Mouse (Mus musculus): ENCODE results near the gene Nprl2. TPM values are rescaled to one million over a fixed set of nuclear protein-coding genes. Genes with fewer than 3 reads are reported as not detected.

The Nprl2 gene
- total and polyA plus RNA-seq, 2 experiments = 18.5 to 24.8 TPM

DNA sequence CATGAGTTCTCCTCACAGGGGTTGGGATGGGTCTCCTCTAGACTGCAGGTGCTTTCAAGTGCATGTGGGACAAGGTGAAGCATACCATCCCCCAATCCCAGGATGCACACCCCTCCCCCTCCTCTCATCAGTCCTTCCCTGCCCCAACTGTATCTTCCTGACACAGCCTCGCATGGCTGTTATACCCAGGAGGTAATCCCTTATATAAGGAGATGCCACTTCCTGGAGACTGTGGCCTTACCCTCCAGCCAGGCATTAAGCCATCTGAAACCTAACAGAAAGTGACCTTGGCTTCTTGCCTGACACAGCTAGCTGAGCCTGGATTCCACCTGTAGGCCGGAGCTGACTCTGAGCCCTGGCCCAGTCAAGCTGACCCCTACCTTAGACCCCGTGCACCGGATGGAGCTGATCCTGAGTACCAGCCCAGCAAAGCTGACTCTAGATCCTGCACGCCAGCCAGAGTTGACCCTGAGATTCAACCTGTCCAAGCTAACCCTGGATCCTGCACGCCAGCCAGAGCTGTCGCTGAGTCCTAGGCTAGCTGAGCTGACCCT lies 40.6 kb downstream of the Nprl2 start:
- Histone ChIP-seq H3K4me3 (ENCODE audit: insufficient read depth, low read depth, low read length) (no peak overlapping the region), H3K27ac (replicated peaks; ENCODE audit: insufficient read depth, low read depth, low read length) (peak overlapping the region; percentile 28), H3K36me3 (ENCODE audit: control insufficient read depth, insufficient read depth, low read length) (peaks cover 2% of the 10 kb centered on the region; the same call in 1 of the 2 replicates), H3K79me2 (ENCODE audit: control insufficient read depth, insufficient read depth, low read length) (peaks cover 9% of the 10 kb centered on the region; the same call in 1 of the 2 replicates), H3K9ac (ENCODE audit: low read depth, low read length) (no peak overlapping the region), H3K27me3 (ENCODE audit: control insufficient read depth, insufficient read depth, low read length) (no peaks in the 10 kb centered on the region), H3K4me1 (ENCODE audit: control insufficient read depth, insufficient read depth, low read length) (peaks cover 21% of the 10 kb centered on the region)
- 22% methylated on average over 7 of the region's 7 CpGs for WGBS
- peak; percentile 80 for DNase-seq (ENCODE audit: extremely low read depth, low read depth, low spot score)
- TF ChIP-seq CTCF (IDR thresholded peaks at IDR 0.05; ENCODE audit: low read depth, low read length) = no peak
- TF ChIP-seq POLR2A (IDR thresholded peaks at IDR 0.05; ENCODE audit: extremely low read depth, insufficient read depth, low read length) = no peak

DNA sequence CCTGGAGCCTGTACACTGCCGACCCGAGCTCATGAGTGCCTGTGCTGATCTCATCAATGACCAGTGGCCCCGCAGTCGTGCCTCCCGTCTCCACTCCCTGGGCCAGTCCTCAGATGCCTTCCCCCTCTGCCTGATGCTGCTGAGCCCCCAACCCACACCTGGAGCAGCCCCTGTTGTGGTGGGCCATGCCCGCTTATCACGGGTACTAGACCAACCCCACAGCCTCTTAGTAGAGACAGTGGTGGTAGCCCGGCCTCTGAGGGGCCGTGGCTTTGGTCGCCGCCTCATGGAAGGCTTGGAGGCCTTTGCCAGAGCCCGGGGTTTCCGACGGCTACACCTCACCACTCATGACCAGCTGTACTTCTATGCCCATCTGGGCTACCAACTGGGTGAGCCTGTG lies 41.1 kb downstream of the Nprl2 start:
- H3K27me3 ChIP-seq (ENCODE audit: control insufficient read depth, insufficient read depth, low read length) = no peaks in the 10 kb centered on the region
- H3K4me3 ChIP-seq (ENCODE audit: insufficient read depth, low read depth, low read length) = no peak overlapping the region
- peaks cover 21% of the 10 kb centered on the region for H3K4me1 ChIP-seq (ENCODE audit: control insufficient read depth, insufficient read depth, low read length)
- peaks cover 5% of the 10 kb centered on the region; the same call in 1 of the 2 replicates for H3K79me2 ChIP-seq (ENCODE audit: control insufficient read depth, insufficient read depth, low read length)
- peaks cover 2% of the 10 kb centered on the region; the same call in 1 of the 2 replicates for H3K36me3 ChIP-seq (ENCODE audit: control insufficient read depth, insufficient read depth, low read length)
- H3K9ac ChIP-seq (ENCODE audit: low read depth, low read length) = no peak overlapping the region
- no peak for TF ChIP-seq CTCF (IDR thresholded peaks at IDR 0.05; ENCODE audit: low read depth, low read length)
- TF ChIP-seq POLR2A (IDR thresholded peaks at IDR 0.05; ENCODE audit: extremely low read depth, insufficient read depth, low read length) = no peak
- DNase-seq (ENCODE audit: extremely low read depth, low read depth, low spot score) = no peak
- 89% methylated on average over 14 of the region's 14 CpGs for WGBS
- peak overlapping the region; percentile 13 for H3K27ac ChIP-seq (replicated peaks; ENCODE audit: insufficient read depth, low read depth, low read length)

DNA sequence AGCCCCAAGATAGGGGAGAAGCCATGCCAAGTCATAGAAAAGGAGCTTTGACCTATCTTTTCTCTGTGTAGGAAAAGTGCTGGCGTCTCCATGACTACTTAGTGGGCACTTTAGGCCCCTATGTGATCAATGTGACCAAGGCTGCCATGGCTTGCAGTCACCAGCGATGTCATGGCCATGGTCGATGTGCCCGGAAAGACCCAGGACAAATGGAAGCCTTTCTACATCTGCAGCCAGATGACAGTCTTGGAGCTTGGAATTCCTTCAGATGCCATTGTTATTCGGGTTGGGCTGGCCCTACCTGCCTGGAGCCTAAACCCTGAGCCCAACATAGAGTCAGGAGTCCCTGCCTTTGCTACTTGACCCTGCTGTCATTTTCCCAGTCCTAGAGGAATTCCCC lies 44.5 kb downstream of the Nprl2 start:
- Histone ChIP-seq H3K27me3 (ENCODE audit: control insufficient read depth, insufficient read depth, low read length) (no peaks in the 10 kb centered on the region), H3K79me2 (ENCODE audit: control insufficient read depth, insufficient read depth, low read length) (no peaks in the 10 kb centered on the region), H3K36me3 (ENCODE audit: control insufficient read depth, insufficient read depth, low read length) (no peaks in the 10 kb centered on the region), H3K9ac (ENCODE audit: low read depth, low read length) (no peak overlapping the region), H3K4me1 (ENCODE audit: control insufficient read depth, insufficient read depth, low read length) (peaks cover 30% of the 10 kb centered on the region), H3K4me3 (ENCODE audit: insufficient read depth, low read depth, low read length) (no peak overlapping the region), H3K27ac (replicated peaks; ENCODE audit: insufficient read depth, low read depth, low read length) (no peak overlapping the region)
- no peak for DNase-seq (ENCODE audit: extremely low read depth, low read depth, low spot score)
- WGBS = 88% methylated on average over 5 of the region's 5 CpGs
- no peak for TF ChIP-seq CTCF (IDR thresholded peaks at IDR 0.05; ENCODE audit: low read depth, low read length)
- no peak for TF ChIP-seq POLR2A (IDR thresholded peaks at IDR 0.05; ENCODE audit: extremely low read depth, insufficient read depth, low read length)

DNA sequence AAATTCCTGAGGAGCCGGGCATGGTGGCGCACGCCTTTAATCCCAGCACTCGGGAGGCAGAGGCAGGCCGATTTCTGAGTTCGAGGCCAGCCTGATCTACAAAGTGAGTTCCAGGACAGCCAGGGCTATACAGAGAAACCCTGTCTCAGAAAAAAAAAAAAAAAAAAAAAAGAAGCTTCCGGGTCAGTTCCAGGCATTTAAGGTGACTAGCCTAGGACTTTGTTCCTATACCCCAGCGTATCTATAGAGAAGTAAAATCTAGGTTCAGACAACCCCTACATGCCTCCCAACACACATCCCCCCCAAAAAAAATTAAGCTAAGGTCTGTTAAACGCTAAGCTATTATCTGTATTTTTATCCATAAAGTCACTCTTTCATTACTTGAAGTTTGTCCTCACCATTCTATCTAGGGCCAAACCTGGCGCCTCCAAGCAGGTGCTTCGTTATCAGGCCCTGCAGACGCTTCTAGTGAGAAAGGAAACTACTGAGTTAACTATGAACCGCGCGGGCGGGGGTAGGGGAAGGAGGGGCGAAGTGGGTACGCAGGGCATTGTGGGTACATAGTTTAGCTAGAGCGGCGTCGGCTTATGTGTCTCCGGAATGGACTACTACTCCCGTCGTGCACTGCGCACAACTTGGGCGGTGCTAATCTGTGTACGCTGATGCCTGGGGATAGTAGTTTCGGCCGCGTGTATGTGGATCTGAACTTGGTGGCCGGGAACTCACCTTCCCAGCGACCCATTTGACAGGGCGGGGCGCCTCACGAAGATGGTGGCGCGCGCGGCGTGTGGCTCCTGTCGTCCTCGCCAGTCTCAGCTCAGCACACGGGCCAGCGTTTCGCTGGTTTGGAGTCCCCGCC lies 45.2 kb downstream of the Nprl2 start, which contains the start of gene Ifrd2:
Ifrd2 (plus strand) TSS at position 669 of the 859 bp plus-strand sequence.
- Histone ChIP-seq H3K36me3 (ENCODE audit: control insufficient read depth, insufficient read depth, low read length) (peaks cover 4% of the 10 kb centered on the region; the same call in 1 of the 2 replicates), H3K4me3 (ENCODE audit: insufficient read depth, low read depth, low read length) (peak within 1 kb of the TSS; percentile 61), H3K79me2 (ENCODE audit: control insufficient read depth, insufficient read depth, low read length) (no peaks in the 10 kb centered on the region), H3K27ac (replicated peaks; ENCODE audit: insufficient read depth, low read depth, low read length) (peak within 1 kb of the TSS; percentile 88), H3K27me3 (ENCODE audit: control insufficient read depth, insufficient read depth, low read length) (no peaks in the 10 kb centered on the region), H3K4me1 (ENCODE audit: control insufficient read depth, insufficient read depth, low read length) (peaks cover 25% of the 10 kb centered on the region), H3K9ac (ENCODE audit: low read depth, low read length) (peak within 1 kb of the TSS; percentile 28)
- no peak for TF ChIP-seq CTCF (IDR thresholded peaks at IDR 0.05; ENCODE audit: low read depth, low read length)
- TF ChIP-seq POLR2A (IDR thresholded peaks at IDR 0.05; ENCODE audit: extremely low read depth, insufficient read depth, low read length) = no peak
- WGBS = 9% methylated on average over 46 of the region's 46 CpGs
- peak; percentile 99 for DNase-seq (ENCODE audit: extremely low read depth, low read depth, low spot score)

DNA sequence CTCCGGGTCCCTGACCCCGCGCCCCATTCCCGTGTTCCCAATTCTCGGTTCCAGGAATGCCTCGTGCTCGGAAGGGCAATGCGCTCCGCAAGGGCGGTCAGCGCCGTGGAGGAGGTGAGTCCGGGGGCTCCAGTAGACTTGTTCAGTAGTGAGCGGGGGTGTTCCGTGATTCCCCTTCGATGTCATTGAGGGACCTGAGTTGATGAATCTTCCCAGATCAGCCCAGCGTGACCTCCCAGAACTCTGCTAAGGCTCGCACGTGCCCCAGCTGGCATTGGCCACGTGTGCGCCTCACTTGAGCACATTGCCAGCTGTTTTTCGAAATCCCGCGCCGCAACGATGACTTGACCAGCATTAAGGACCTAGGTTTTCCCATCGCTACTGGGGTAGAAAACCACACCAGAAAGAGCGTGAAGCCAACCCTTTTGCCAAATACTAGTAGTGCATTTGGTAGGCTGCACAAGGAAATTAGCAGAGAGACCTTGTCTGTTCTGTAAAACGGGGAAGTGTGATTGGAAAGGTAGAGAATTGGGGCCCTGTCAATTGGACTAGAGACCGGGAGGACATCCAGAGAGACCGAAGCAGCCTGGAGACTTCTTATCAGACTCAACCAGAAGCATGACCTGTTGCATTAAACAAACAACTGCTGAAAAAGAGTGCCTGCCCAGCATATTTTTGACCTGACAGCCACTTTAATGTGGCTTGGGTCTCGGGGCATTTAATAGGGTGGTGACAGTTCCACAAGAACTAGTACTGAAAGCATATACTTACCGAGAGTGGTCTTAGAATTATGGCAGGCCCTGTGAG lies 46.0 kb downstream of the Nprl2 start:
- under 1% methylated on average over 33 of the region's 33 CpGs for WGBS
- Histone ChIP-seq H3K4me1 (ENCODE audit: control insufficient read depth, insufficient read depth, low read length) (peaks cover 25% of the 10 kb centered on the region), H3K27ac (replicated peaks; ENCODE audit: insufficient read depth, low read depth, low read length) (peak overlapping the region; percentile 88), H3K79me2 (ENCODE audit: control insufficient read depth, insufficient read depth, low read length) (no peaks in the 10 kb centered on the region), H3K9ac (ENCODE audit: low read depth, low read length) (peak overlapping the region; percentile 28), H3K27me3 (ENCODE audit: control insufficient read depth, insufficient read depth, low read length) (no peaks in the 10 kb centered on the region), H3K4me3 (ENCODE audit: insufficient read depth, low read depth, low read length) (peak overlapping the region; percentile 61), H3K36me3 (ENCODE audit: control insufficient read depth, insufficient read depth, low read length) (peaks cover 4% of the 10 kb centered on the region; the same call in 1 of the 2 replicates)
- peak; percentile 85 for DNase-seq (ENCODE audit: extremely low read depth, low read depth, low spot score)
- TF ChIP-seq POLR2A (IDR thresholded peaks at IDR 0.05; ENCODE audit: extremely low read depth, insufficient read depth, low read length) = no peak
- no peak for TF ChIP-seq CTCF (IDR thresholded peaks at IDR 0.05; ENCODE audit: low read depth, low read length)

All from liver, adult 2 months (tissue).